Mouse (Mus musculus): ENCODE data around the gene Slirp. TPM values are rescaled to one million over a fixed set of nuclear protein-coding genes. Genes with fewer than 3 reads are reported as not detected.
"Not testable (repeated sequence)": the region's sequence is repeated elsewhere in the genome, so short reads cannot be mapped to it uniquely, and the experiment has no call there.

Gene Slirp
- polyA plus RNA-seq, 1 experiment, result not detected

GRCm38 (mm10) chr12:87464678-87465297 is 21.1 kb downstream of the Slirp start:
- Histone ChIP-seq H3K4me3 (ENCODE audit: insufficient read depth, low read depth, low read length) (no peak overlapping the region), H3K27ac (ENCODE audit: insufficient read depth, low read depth, low read length) (no peak overlapping the region), H3K4me1 (ENCODE audit: control insufficient read depth, insufficient read depth, low read length) (no peaks in the 10 kb centered on the region)
- WGBS, result 92% methylated on average over 6 of the region's 6 CpGs
- no peak for TF ChIP-seq POLR2A (IDR thresholded peaks at IDR 0.05; ENCODE audit: insufficient read depth, low read depth, low read length)
- no peak for TF ChIP-seq CTCF (IDR thresholded peaks at IDR 0.05; ENCODE audit: insufficient read depth, low read depth, low read length)

- Histone ChIP-seq H3K4me3 (ENCODE audit: insufficient read depth, low read depth, low read length) (no peak overlapping the region), H3K27ac (ENCODE audit: insufficient read depth, low read depth, low read length) (no peak overlapping the region), H3K4me1 (ENCODE audit: control insufficient read depth, insufficient read depth, low read length) (peaks cover 6% of the 10 kb centered on the region; the same call in 1 of the 2 replicates)
- TF ChIP-seq CTCF (IDR thresholded peaks at IDR 0.05; ENCODE audit: insufficient read depth, low read depth, low read length) (no peak), POLR2A (IDR thresholded peaks at IDR 0.05; ENCODE audit: insufficient read depth, low read depth, low read length) (no peak)
- 53% methylated on average over 7 of the region's 7 CpGs for WGBS
These were observed 26.8 kb downstream of the Slirp start for GRCm38 (mm10) chr12:87470263-87471136.

GRCm38 (mm10) chr12:87471421-87471963 is 27.8 kb downstream of the Slirp start:
- Histone ChIP-seq H3K4me3 (ENCODE audit: insufficient read depth, low read depth, low read length) (peak overlapping the region; percentile 93), H3K4me1 (ENCODE audit: control insufficient read depth, insufficient read depth, low read length) (peaks cover 6% of the 10 kb centered on the region; the same call in 1 of the 2 replicates), H3K27ac (ENCODE audit: insufficient read depth, low read depth, low read length) (peak overlapping the region; percentile 87)
- WGBS, result under 1% methylated on average over 19 of the region's 19 CpGs
- TF ChIP-seq POLR2A (IDR thresholded peaks at IDR 0.05; ENCODE audit: insufficient read depth, low read depth, low read length), result no peak
- no peak for TF ChIP-seq CTCF (IDR thresholded peaks at IDR 0.05; ENCODE audit: insufficient read depth, low read depth, low read length)

GRCm38 (mm10) chr12:87471964-87472786 is 28.5 kb downstream of the Slirp start, which contains the start of gene Snw1:
Gene Snw1 (minus strand): TSS chr12:87472274.
- peak within 1 kb of the TSS; percentile 87 for H3K27ac ChIP-seq (ENCODE audit: insufficient read depth, low read depth, low read length)
- H3K4me3 ChIP-seq (ENCODE audit: insufficient read depth, low read depth, low read length), result peak within 1 kb of the TSS; percentile 93
- peaks cover 6% of the 10 kb centered on the region; the same call in 1 of the 2 replicates for H3K4me1 ChIP-seq (ENCODE audit: control insufficient read depth, insufficient read depth, low read length)
- TF ChIP-seq POLR2A (IDR thresholded peaks at IDR 0.05; ENCODE audit: insufficient read depth, low read depth, low read length) (peak; percentile 61), CTCF (IDR thresholded peaks at IDR 0.05; ENCODE audit: insufficient read depth, low read depth, low read length) (no peak)
- WGBS, result 2% methylated on average over 45 of the region's 45 CpGs

- no peak overlapping the region for H3K27ac ChIP-seq (ENCODE audit: insufficient read depth, low read depth, low read length)
- TF ChIP-seq POLR2A (IDR thresholded peaks at IDR 0.05; ENCODE audit: insufficient read depth, low read depth, low read length) (no peak), CTCF (IDR thresholded peaks at IDR 0.05; ENCODE audit: insufficient read depth, low read depth, low read length) (no peak)
These were observed 31.1 kb downstream of the Slirp start for GRCm38 (mm10) chr12:87474756-87475155.

GRCm38 (mm10) chr12:87482482-87482881 is 38.8 kb downstream of the Slirp start:
- not testable (repeated sequence) for H3K4me3 ChIP-seq (ENCODE audit: insufficient read depth, low read depth, low read length); H3K4me1 ChIP-seq (ENCODE audit: control insufficient read depth, insufficient read depth, low read length); H3K27ac ChIP-seq (ENCODE audit: insufficient read depth, low read depth, low read length)
- 89% methylated on average over 5 of the region's 5 CpGs for WGBS

More at GRCm38 (mm10) chr12:87474756-87475155, 31.1 kb downstream of the Slirp start:
- Histone ChIP-seq H3K4me1 (ENCODE audit: control insufficient read depth, insufficient read depth, low read length) (peaks cover 6% of the 10 kb centered on the region; the same call in 1 of the 2 replicates), H3K4me3 (ENCODE audit: insufficient read depth, low read depth, low read length) (no peak overlapping the region)
- WGBS, result 80% methylated on average over 3 of the region's 3 CpGs

GRCm38 (mm10) chr12:87488683-87489082 is 45.0 kb downstream of the Slirp start:
- H3K4me1 ChIP-seq (ENCODE audit: control insufficient read depth, insufficient read depth, low read length); H3K4me3 ChIP-seq (ENCODE audit: insufficient read depth, low read depth, low read length); H3K27ac ChIP-seq (ENCODE audit: insufficient read depth, low read depth, low read length): not testable (repeated sequence)
- 64% methylated on average over 2 of the region's 2 CpGs for WGBS

GRCm38 (mm10) chr12:87494421-87494820 is 50.7 kb downstream of the Slirp start, which contains the start of gene Gm5788:
Gene Gm5788 (plus strand): TSS chr12:87494721.
- WGBS, result 81% methylated on average over 3 of the region's 3 CpGs
- not testable (repeated sequence) for H3K27ac ChIP-seq (ENCODE audit: insufficient read depth, low read depth, low read length); H3K4me1 ChIP-seq (ENCODE audit: control insufficient read depth, insufficient read depth, low read length); H3K4me3 ChIP-seq (ENCODE audit: insufficient read depth, low read depth, low read length)

Other genes starting within 250 kb of the Slirp start
- gene Samd15, start 244.2 kb upstream of the Slirp start, polyA plus RNA-seq (2012; ENCODE audit: insufficient read depth, insufficient read length, low replicate concordance, missing spikeins), result not detected in 2 replicates
- gene Tmed8, start 243.4 kb upstream of the Slirp start, polyA plus RNA-seq (2012; ENCODE audit: insufficient read depth, insufficient read length, low replicate concordance, missing spikeins), result not detected in 2 replicates
- gene Noxred1, start 205.2 kb upstream of the Slirp start, polyA plus RNA-seq (2012; ENCODE audit: insufficient read depth, insufficient read length, low replicate concordance, missing spikeins), result not detected in 2 replicates
- not detected in 2 replicates for gene Vipas39, start 177.6 kb upstream of the Slirp start, polyA plus RNA-seq (2012; ENCODE audit: insufficient read depth, insufficient read length, low replicate concordance, missing spikeins)
- gene Ahsa1, start 177.4 kb upstream of the Slirp start, polyA plus RNA-seq (2012; ENCODE audit: insufficient read depth, insufficient read length, low replicate concordance, missing spikeins), result not detected in 2 replicates
- not detected in 2 replicates for gene Ism2, start 144.2 kb upstream of the Slirp start, polyA plus RNA-seq (2012; ENCODE audit: insufficient read depth, insufficient read length, low replicate concordance, missing spikeins)
- gene Sptlc2, start 55.5 kb upstream of the Slirp start, polyA plus RNA-seq (2012; ENCODE audit: insufficient read depth, insufficient read length, low replicate concordance, missing spikeins), result not detected in 2 replicates
- not detected in 2 replicates for gene Alkbh1, start 121 bp downstream of the Slirp start, polyA plus RNA-seq (2012; ENCODE audit: insufficient read depth, insufficient read length, low replicate concordance, missing spikeins)
- gene Snw1, start 28.4 kb downstream of the Slirp start, polyA plus RNA-seq (2012; ENCODE audit: insufficient read depth, insufficient read length, low replicate concordance, missing spikeins), result 137 TPM in 1 of 2 replicates, not detected in the other
- gene Gm5788, start 50.8 kb downstream of the Slirp start, polyA plus RNA-seq (2012; ENCODE audit: insufficient read depth, insufficient read length, low replicate concordance, missing spikeins), result not detected in 2 replicates
- not detected in 2 replicates for gene Gm8300, start 70.4 kb downstream of the Slirp start, polyA plus RNA-seq (2012; ENCODE audit: insufficient read depth, insufficient read length, low replicate concordance, missing spikeins)
- gene Oog1, start 158.8 kb downstream of the Slirp start, polyA plus RNA-seq (2012; ENCODE audit: insufficient read depth, insufficient read length, low replicate concordance, missing spikeins), result not detected in 2 replicates
- not detected in 2 replicates for gene Gm4027, start 175.0 kb downstream of the Slirp start, polyA plus RNA-seq (2012; ENCODE audit: insufficient read depth, insufficient read length, low replicate concordance, missing spikeins)
- gene Gm16381, start 200.7 kb downstream of the Slirp start, polyA plus RNA-seq (2012; ENCODE audit: insufficient read depth, insufficient read length, low replicate concordance, missing spikeins), result not detected in 2 replicates